Mouse (Mus musculus) lung, embryonic 15.5 days (tissue): ENCODE data around the gene Exoc3l4. TPM values are rescaled to one million over a fixed set of nuclear protein-coding genes. Genes with fewer than 3 reads are reported as not detected.

Source experiments
- ATAC-seq: fragments of 200-750 bp; cut with Nextera tagmentation; 2 replicates; pipeline ENCODE4 v1.8.0; 2017; ENCODE audit warnings: moderate number of reproducible peaks, borderline replicate concordance; ENCODE audit not compliant: low FRiP score, low TSS enrichment; ENCODE audit errors: extremely low read depth
- H3K27ac ChIP-seq: fragments of 300-500 bp; sonication (generic); 2 replicates; pipeline ENCODE4 v1.5.1; 2015; ENCODE audit warnings: moderate library complexity, mild to moderate bottlenecking, inconsistent platforms
- H3K27me3 ChIP-seq: fragments of 300-500 bp; sonication (generic); 2 replicates; pipeline ENCODE4 v1.6.1; 2015; ENCODE audit warnings: inconsistent platforms
- H3K36me3 ChIP-seq: fragments of 300-500 bp; sonication (generic); 2 replicates; pipeline ENCODE4 v1.6.1; 2015; ENCODE audit warnings: inconsistent platforms
- H3K4me1 ChIP-seq: fragments of 300-500 bp; sonication (generic); 2 replicates; pipeline ENCODE4 v1.6.1; 2015; ENCODE audit warnings: inconsistent platforms
- H3K4me2 ChIP-seq: fragments of 300-500 bp; sonication (generic); 2 replicates; pipeline ENCODE4 v1.6.1; 2015; ENCODE audit warnings: inconsistent platforms, mild to moderate bottlenecking, moderate library complexity
- H3K4me3 ChIP-seq: fragments of 300-500 bp; sonication (generic); 2 replicates; pipeline ENCODE4 v1.5.1; 2015; ENCODE audit warnings: mild to moderate bottlenecking, inconsistent platforms
- H3K9ac ChIP-seq: fragments of 300-500 bp; sonication (generic); 2 replicates; pipeline ENCODE4 v1.6.1; 2015; ENCODE audit warnings: inconsistent platforms
- H3K9me3 ChIP-seq: fragments of 300-500 bp; sonication (generic); 2 replicates; pipeline ENCODE4 v1.6.1; 2016; ENCODE audit warnings: inconsistent platforms
- WGBS: fragments of 180-500 bp; shearing (Covaris S2); methylation state at CpG from one replicate; pipeline ENCODE4 v1.1.7; 2015; 5-methylcytosine and 5-hydroxymethylcytosine counted together
- polyA plus RNA-seq: library from polyadenylated mRNA; unstranded; fragments of >200 nt; fragmentation: Nextera tagmentation; extraction: Ambion mirVana; gene quantifications from 2 replicates; pipeline ENCODE4 v1.2.1, GENCODE M21; 2015

Gene Exoc3l4
- polyA plus RNA-seq, 1 experiment from 2014 or later, result 13.5 TPM

DNA sequence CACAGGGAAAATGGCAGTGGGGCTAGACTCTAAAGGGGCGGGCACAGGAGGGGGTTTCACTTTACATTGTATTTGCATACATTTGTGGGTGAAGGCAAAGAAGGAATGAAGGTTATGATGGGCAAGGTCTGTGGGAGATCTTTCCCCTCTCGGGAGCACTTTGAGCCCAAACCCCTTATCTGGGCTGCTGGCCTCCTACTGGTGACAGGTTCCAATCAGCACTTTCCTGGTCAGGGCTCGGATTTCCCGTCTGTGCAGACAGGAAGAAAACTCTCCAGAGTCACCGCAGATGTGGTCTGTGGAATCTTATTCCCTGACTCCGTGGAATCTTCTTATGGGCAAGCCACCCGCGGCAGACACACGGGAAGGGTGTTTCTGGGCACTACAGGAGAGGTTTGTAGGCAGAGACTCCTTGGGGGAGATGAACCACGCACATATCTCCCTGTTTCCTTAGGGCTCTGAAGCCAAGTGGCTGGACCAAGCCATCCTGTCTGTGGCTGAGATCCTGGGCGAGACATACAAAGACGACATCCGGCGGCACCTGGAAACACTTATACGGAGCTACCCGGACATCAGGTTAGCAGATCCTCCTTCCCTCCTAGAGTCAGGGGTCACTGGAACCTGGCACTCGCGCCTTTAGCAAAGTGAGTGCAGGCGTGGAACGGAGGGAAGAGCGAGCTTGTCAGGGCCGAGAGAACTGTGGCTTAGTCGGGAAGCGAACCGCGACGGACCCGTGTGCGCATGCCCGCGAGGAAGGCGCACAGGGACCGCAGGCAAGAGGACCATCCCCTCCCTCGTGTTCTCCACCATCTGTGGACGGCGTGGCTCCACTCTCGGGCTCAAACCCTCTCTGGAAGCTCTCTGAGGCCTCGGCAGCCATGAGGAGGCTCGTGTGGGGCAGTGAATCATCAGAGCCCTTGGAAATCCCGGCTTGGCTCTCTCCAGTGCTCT is 12.4 kb downstream of the Exoc3l4 start:
- Histone ChIP-seq H3K4me1 (peaks cover 55% of the 10 kb centered on the region), H3K27ac (peak overlapping the region; percentile 7; the same call in 1 of the 2 replicates), H3K27me3 (peaks cover 70% of the 10 kb centered on the region), H3K4me3 (peak overlapping the region; percentile 37), H3K9ac (peak overlapping the region; percentile 41; the same call in 1 of the 2 replicates), H3K36me3 (no peaks in the 10 kb centered on the region), H3K4me2 (peak overlapping the region; percentile 71), H3K9me3 (no peaks in the 10 kb centered on the region)
- WGBS, result under 1% methylated on average over 40 of the region's 40 CpGs
- ATAC-seq, result no peak

DNA sequence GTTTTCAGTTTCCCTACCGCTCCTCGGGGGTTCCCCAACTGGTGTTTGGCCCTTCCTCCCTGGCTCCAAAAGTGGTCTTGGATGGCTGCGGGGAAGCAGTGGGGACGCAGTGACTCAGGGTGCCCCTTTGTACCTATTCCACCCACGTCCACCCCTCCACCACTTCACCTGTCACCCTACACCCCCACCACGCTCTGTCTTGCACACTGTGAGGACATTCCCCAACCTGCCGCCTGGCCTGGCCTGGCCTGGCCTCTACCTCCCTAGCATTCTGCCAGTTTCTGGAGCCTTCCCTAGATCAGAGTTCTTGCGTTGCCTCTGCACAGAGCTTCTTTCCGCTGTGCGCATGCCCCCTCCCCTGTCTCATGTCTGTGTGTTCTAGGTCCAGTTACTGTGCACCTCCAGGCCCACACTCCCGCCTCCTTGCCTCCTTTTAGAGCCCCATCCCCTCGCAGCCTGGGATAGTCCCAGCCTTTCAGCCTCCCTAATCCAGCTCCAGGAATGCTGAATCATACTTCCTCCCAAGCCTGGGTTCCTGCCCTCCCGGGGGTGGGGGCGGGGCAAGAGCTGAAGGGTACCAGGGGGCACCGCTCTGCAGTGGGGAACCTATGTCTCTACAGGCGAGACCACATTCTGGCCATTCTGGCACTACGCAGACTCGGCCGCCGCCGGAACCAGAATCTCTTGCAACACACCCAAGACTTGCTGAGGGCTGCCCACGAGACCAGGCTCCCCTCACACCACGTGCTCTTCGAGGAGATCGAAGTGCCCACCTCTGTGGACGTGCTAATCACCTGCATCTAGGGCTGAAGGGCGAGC is 13.4 kb downstream of the Exoc3l4 start:
- ATAC-seq, result no peak
- Histone ChIP-seq H3K27me3 (peaks cover 60% of the 10 kb centered on the region), H3K4me1 (peaks cover 57% of the 10 kb centered on the region), H3K36me3 (no peaks in the 10 kb centered on the region), H3K4me3 (peak overlapping the region; percentile 37), H3K9me3 (no peaks in the 10 kb centered on the region), H3K4me2 (peak overlapping the region; percentile 71), H3K27ac (peak overlapping the region; percentile 42; the same call in 1 of the 2 replicates), H3K9ac (0 out of 2 replicates have a peak overlapping the region, but pooled peaks have one; percentile 3)
- WGBS, result 15% methylated on average over 27 of the region's 27 CpGs

DNA sequence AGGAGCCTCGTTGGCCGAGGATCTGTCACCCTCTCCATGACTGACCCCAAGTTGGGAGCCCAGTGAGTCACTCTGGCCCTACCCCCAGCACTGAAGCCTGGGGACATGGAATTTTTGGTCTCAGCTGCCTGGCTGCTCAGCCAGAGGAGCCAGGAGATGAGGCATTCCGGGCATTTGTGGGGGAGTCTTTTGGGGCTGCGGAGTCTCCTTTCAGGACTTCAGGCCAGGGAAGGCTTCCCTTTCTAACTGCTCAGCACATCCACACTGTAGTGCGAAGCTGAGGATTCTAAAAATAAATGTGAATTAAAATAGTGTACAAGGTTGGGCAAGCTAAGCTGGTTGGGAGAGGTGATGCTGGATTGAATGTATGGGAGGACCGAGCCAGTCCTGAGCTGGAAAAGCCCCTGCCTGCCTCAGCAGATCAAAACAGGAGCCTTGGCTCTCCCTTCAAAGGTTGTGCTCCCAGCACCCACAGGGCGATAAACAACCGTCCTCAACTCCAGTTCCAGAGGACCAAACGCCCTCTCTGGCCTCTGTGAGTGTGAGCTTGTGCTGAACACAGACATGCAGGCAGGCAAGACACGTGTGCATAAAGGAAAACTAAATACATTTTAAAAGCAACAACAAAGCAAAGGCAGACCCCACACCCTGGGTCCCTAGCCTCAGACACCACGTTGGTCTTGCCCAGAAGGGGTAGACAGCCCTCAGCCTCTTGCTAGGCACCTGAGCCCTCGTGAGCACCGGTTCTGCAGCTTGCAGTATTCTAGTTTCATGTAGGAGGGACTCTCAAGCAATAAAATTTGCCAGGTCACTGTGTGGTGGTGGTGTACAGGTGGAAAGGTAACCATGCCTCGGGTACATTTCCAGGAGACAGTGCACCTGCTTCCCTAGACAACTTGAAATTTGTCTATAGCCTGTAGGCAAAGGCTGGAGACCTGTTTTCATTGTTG is 14.3 kb downstream of the Exoc3l4 start:
- H3K4me3 ChIP-seq, result no peak overlapping the region
- peaks cover 55% of the 10 kb centered on the region for H3K27me3 ChIP-seq
- peaks cover 52% of the 10 kb centered on the region for H3K4me1 ChIP-seq
- H3K27ac ChIP-seq, result peak overlapping the region; percentile 85
- 34% methylated on average over 14 of the region's 14 CpGs for WGBS
- H3K9ac ChIP-seq, result no peak overlapping the region
- no peaks in the 10 kb centered on the region for H3K9me3 ChIP-seq
- H3K4me2 ChIP-seq, result peak overlapping the region; percentile 71; the same call in 1 of the 2 replicates
- no peak for ATAC-seq
- H3K36me3 ChIP-seq, result no peaks in the 10 kb centered on the region

DNA sequence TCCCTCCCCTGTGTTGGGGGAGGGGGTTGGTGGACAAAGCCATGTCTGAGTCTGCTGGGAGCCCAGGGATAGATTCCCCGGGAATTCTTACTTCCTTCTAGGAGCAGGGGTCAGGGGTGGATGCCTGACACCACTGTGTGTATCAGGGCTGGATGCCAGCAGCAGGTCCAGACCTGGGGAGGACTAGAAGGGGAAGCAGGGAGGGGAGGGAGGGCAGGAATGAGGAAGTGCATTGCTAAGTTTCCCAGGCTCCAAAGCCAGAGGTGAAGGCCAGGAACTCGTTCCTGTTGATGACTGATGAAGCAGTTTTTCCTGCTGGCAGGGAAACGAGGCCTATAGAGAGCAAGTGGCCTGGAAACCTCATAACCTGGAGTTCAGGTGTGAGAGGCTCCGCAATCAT is 15.3 kb downstream of the Exoc3l4 start:
- Histone ChIP-seq H3K36me3 (no peaks in the 10 kb centered on the region), H3K9me3 (no peaks in the 10 kb centered on the region), H3K4me2 (no peak overlapping the region), H3K27me3 (peaks cover 49% of the 10 kb centered on the region), H3K4me3 (no peak overlapping the region), H3K4me1 (peaks cover 56% of the 10 kb centered on the region), H3K9ac (0 out of 2 replicates have a peak overlapping the region, but pooled peaks have one; percentile 5), H3K27ac (peak overlapping the region; percentile 85)
- no peak for ATAC-seq
- 25% methylated on average over 4 of the region's 4 CpGs for whole genome bisulfite sequencing

DNA sequence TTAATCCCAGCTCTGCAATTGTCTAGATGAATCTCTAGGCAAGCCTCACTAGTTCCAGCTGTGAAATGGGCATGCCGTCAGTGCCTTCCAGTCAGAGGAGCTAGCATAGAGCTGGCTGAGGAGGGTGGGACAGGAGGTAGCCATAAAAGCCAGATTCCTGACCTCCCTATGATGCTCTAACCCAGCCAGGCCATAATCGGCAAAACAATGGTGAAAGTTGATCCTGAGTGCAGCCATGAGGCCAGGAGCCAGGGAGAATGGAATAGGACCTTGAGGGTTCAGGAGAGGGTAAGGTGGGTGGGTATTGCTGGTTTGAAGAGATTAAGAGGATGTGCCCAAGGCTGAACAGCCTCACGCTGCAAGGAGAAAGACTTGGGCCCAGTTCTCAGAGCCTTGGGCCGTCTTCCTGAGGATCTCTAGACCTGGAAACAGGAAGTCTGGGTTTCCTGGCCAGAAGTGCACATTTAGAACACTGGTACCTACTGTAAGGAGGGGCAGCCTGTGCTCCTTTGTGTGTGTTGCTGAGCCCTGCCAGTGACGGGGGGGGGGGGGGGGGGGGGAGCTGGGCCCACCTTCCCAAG is 16.0 kb downstream of the Exoc3l4 start:
- H3K27me3 ChIP-seq, result peaks cover 42% of the 10 kb centered on the region

DNA sequence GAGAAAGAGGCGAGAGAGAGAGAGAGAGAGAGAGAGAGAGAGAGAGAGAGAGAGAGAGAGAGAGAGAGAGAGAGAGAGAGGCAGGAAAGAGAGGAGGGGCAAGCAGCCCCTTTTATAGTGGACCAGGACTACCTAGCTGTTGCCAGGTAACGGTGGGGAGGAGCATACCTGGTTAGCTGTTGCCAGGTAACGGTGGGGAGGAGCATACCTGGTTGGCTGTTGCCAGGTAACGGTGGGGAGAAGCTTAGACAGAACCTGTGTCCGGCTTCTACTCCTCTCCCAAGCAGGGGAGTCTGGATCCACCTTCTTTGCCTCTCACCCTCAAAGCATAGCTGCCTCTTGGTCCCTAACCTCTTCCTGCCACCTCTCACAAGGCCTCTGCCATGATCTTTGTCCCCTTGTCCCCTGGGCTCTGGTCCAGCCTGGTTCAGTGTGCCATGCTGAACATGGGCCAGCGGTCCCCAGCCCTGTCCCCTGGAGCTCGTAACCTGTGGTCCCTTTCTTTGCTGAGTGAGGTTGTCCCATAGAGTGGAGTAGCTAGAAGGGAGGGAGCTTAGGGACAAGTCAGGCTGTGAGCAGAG is 17.4 kb downstream of the Exoc3l4 start:
- Histone ChIP-seq H3K27ac (peak overlapping the region; percentile 72), H3K4me3 (no peak overlapping the region), H3K9me3 (no peaks in the 10 kb centered on the region), H3K36me3 (no peaks in the 10 kb centered on the region), H3K27me3 (peaks cover 28% of the 10 kb centered on the region), H3K4me1 (peaks cover 41% of the 10 kb centered on the region), H3K9ac (no peak overlapping the region), H3K4me2 (peak overlapping the region; percentile 26)
- WGBS, result 35% methylated on average over 6 of the region's 7 CpGs
- no peak for ATAC-seq

More for the DNA sequence above, 16.0 kb downstream of the Exoc3l4 start:
- Histone ChIP-seq H3K4me2 (no peak overlapping the region), H3K36me3 (no peaks in the 10 kb centered on the region), H3K4me3 (no peak overlapping the region), H3K9me3 (no peaks in the 10 kb centered on the region), H3K27ac (peak overlapping the region; percentile 85), H3K4me1 (peaks cover 56% of the 10 kb centered on the region), H3K9ac (0 out of 2 replicates have a peak overlapping the region, but pooled peaks have one; percentile 5)
- ATAC-seq, result peak; percentile 6; the same call in 1 of the 2 replicates
- 65% methylated on average over 4 of the region's 5 CpGs for WGBS

DNA sequence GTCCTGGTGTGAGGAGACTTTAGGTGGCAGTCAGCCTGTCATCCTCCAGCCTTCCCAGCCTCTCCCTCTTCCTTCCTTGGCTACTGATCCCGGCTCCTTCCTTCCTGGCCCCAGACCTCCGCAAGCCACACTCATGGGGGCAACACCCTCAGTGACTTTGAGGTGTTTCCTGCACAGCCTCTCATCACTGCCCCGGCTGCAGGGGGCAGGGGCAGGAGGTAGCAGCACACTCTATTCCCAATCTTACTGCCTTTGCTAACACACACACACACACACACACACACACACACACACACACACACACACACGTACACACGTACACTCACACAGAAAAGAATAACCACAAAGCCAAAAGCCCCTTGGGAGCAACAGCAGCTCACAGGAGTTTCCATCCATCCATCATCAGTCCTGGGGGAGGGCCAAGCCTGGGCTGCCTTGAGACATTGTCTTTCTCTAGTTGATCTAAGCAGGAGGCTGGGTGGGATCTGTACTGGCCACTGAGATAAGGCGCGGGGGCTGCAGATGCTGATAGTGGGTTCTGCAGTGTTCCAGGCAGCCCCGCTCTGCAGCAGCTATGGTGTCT is 18.0 kb downstream of the Exoc3l4 start:
- no peak overlapping the region for H3K9ac ChIP-seq
- H3K4me3 ChIP-seq, result no peak overlapping the region
- WGBS, result 27% methylated on average over 8 of the region's 8 CpGs
- peaks cover 36% of the 10 kb centered on the region for H3K4me1 ChIP-seq
- H3K27ac ChIP-seq, result peak overlapping the region; percentile 72
- peaks cover 22% of the 10 kb centered on the region for H3K27me3 ChIP-seq
- H3K9me3 ChIP-seq, result no peaks in the 10 kb centered on the region
- ATAC-seq, result peak; percentile 43; the same call in 1 of the 2 replicates
- peak overlapping the region; percentile 26; the same call in 1 of the 2 replicates for H3K4me2 ChIP-seq
- no peaks in the 10 kb centered on the region for H3K36me3 ChIP-seq

DNA sequence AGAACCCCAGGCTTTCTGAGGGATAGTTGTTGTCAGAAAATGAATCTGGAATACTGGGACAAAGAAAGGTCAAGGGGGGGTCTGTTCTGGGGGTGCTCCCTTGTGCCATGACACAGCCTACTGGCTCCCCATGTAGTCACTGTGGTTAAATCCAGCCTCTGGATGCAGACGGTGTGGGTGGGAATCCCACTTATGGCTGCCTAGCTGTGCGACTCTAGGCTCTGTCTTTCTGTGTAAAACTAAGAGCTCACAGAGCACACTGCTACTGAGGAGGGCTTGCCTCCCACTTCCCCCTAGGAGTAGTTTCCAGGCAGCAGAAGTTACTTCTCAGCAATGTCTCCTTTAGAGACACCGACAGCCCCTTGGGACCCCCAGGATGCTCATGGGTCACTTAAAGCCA is 19.4 kb downstream of the Exoc3l4 start:
- Histone ChIP-seq H3K4me3 (no peak overlapping the region), H3K9ac (no peak overlapping the region), H3K4me1 (peaks cover 24% of the 10 kb centered on the region), H3K4me2 (no peak overlapping the region), H3K27me3 (peaks cover 9% of the 10 kb centered on the region; the same call in 1 of the 2 replicates), H3K27ac (no peak overlapping the region), H3K9me3 (no peaks in the 10 kb centered on the region), H3K36me3 (no peaks in the 10 kb centered on the region)
- ATAC-seq, result no peak
- 86% methylated on average over 3 of the region's 3 CpGs for WGBS

DNA sequence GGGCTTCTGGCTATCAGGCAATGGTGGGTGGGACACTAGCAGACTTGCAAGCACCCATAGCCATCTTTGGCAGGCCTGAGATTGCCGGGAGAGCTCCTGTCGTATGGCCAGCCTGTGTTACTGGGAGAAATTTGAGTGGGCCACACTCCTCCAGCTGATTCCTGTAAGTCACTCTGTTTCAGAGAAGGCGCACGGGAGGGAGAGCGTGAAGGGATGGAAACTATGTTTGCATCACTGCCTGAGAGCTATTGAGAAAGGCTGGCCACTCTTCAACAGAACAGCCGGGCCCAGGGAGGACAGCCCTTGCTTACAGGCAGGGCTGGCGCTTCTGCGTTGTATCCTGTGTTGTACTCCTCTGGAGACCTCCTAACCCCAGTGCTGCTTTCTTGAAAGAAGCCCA is 19.8 kb downstream of the Exoc3l4 start:
- Histone ChIP-seq H3K9ac (no peak overlapping the region), H3K27ac (no peak overlapping the region), H3K4me1 (peaks cover 24% of the 10 kb centered on the region), H3K27me3 (peaks cover 6% of the 10 kb centered on the region; the same call in 1 of the 2 replicates), H3K4me2 (no peak overlapping the region), H3K36me3 (no peaks in the 10 kb centered on the region), H3K4me3 (no peak overlapping the region), H3K9me3 (no peaks in the 10 kb centered on the region)
- 39% methylated on average over 8 of the region's 8 CpGs for WGBS
- ATAC-seq, result no peak

DNA sequence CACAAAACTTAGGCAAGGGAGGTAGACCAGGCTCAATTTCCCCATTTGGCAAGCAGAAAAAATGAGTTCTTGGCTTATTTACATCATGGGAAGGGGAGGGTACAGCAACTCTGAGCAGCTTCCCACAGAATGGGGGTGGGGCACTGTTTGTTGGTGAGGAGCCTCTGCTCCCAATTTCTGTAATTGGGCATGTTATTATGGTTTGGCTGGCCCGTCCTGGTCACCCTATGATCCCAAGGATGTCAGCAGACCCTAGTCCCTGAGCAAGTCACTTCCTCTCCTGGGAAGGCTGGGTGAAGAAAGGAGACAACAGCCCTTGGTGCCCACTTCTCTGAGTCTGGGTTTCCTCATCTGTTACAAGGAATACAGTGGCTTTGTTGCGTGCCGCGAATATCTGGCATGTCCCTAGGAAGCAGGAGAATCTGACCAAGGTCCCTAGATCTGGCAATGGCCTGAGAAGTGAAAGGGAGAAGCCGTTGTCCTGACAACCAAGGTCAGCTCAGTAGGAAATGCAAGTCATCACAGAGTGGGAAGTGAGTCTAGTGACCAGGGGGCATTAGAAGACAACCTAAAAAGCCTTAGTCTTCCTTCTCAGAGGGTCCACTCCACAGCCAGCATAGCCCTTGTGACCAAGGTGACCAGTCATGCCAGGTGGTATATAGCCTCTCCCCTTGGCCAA is 20.5 kb downstream of the Exoc3l4 start:
- Histone ChIP-seq H3K27me3 (peaks cover 12% of the 10 kb centered on the region), H3K4me2 (no peak overlapping the region), H3K27ac (no peak overlapping the region), H3K36me3 (no peaks in the 10 kb centered on the region), H3K4me1 (peaks cover 23% of the 10 kb centered on the region), H3K4me3 (no peak overlapping the region), H3K9ac (no peak overlapping the region), H3K9me3 (no peaks in the 10 kb centered on the region)
- no peak for ATAC-seq
- 66% methylated on average over 5 of the region's 5 CpGs for WGBS
